Mouse (Mus musculus) megakaryocyte, embryonic 14.5 days (primary cell): ENCODE results near the gene Adm2.

Experiments
- FLI1 ChIP-seq: IDR thresholded peaks from 2 replicates; pipeline ENCODE4 v1.6.1; 2012; ENCODE audit warnings: low read length, inconsistent platforms, mixed read lengths
- GATA1 ChIP-seq: IDR thresholded peaks from 3 replicates; pipeline ENCODE4 v1.6.1; 2012; ENCODE audit warnings: mixed read lengths, low read length, inconsistent platforms, borderline replicate concordance

DNA sequence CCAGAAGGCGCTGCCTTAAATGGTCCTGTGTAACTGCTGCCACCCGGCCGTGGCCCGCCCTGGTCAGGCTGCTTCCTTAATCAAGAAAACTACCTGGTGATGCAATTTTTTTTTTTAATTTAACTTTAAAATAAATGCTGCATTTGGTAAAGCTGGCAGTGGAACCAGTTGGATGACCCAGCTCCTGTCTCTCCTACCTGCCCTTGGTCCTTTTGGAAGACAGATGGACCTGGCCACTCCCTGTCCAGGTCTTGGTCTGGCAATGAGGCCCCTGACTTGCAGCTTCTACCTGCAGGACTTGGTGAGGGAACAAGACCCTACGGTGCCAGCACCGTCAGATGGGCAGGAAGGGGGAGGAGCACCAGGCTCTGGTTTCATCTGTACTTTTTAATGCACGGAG, 36.4 kb upstream of the Adm2 start:
- TF ChIP-seq GATA1 (no peak), FLI1 (no peak)
